Mouse (Mus musculus): ENCODE results near the gene Atxn7l1.

GRCm38 (mm10) chr12:33364511-33364910 is 217.0 kb downstream of the Atxn7l1 start:
- TF ChIP-seq CEBPB (IDR thresholded peaks at IDR 0.05; ENCODE audit: insufficient read depth, poor library complexity, severe bottlenecking) (no peak), POLR2A (IDR thresholded peaks at IDR 0.05; ENCODE audit: insufficient read length, low read depth) (no peak), MYOD1 (IDR thresholded peaks at IDR 0.05; ENCODE audit: control insufficient read depth in 1 of 3, insufficient read length in 2 of 3, low read depth in 2 of 3) (no peak), REST (IDR thresholded peaks at IDR 0.05; ENCODE audit: insufficient read depth, insufficient read length) (no peak)

Data from myocyte (in vitro differentiated cells).